Mouse (Mus musculus): Measurements from ENCODE around the gene Tvp23a.

GRCm38 (mm10) chr16:10374254-10375011 lies 72.7 kb downstream of the Tvp23a start:
- TF ChIP-seq CTCF (conservative IDR thresholded peaks at IDR 0.05; ENCODE audit: low read length) (no peak), NANOG (IDR thresholded peaks at IDR 0.05; ENCODE audit: borderline replicate concordance, low read length) (no peak), POU5F1 (IDR thresholded peaks at IDR 0.05; ENCODE audit: borderline replicate concordance, low read length) (no peak)

Measured in E14TG2a.4 (cell line).